Mouse (Mus musculus): ENCODE measurements at regions not wholly inside any gene's neighbourhood (a gene's known extent, or its start where the extent isn't known, plus 50 kb on each side); places are given as distances from the start of the nearest gene placed in this dataset.

- peaks cover 69% of the 10 kb centered on the region for H3K27me3 ChIP-seq (ENCODE audit: control insufficient read depth, insufficient read depth, insufficient read length)
Measured at GRCm38 (mm10) chr5:33527316-33527715, 93.5 kb upstream of the Nkx1-1 start.

GRCm38 (mm10) chr5:33521951-33522742, 88.4 kb upstream of the Nkx1-1 start:
- TF ChIP-seq SRF (IDR thresholded peaks at IDR 0.05; ENCODE audit: control insufficient read depth, insufficient read length, low read depth) (no peak), POLR2A (IDR thresholded peaks at IDR 0.05; ENCODE audit: insufficient read length, low read depth) (no peak), TCF12 (IDR thresholded peaks at IDR 0.05; ENCODE audit: insufficient read depth, poor library complexity, severe bottlenecking) (no peak), REST (IDR thresholded peaks at IDR 0.05; ENCODE audit: insufficient read depth, insufficient read length) (no peak), TCF3 (IDR thresholded peaks at IDR 0.05; ENCODE audit: insufficient read length, low read depth) (no peak), MYOG (IDR thresholded peaks at IDR 0.05; ENCODE audit: control insufficient read depth in 1 of 3, insufficient read depth in 1 of 3, insufficient read length in 2 of 3, low read depth in 2 of 3) (no peak), CEBPB (IDR thresholded peaks at IDR 0.05; ENCODE audit: insufficient read depth, poor library complexity, severe bottlenecking) (no peak), MAX (IDR thresholded peaks at IDR 0.05; ENCODE audit: low read depth) (no peak), MYOD1 (IDR thresholded peaks at IDR 0.05; ENCODE audit: control insufficient read depth in 1 of 3, insufficient read length in 2 of 3, low read depth in 2 of 3) (no peak), POLR2AphosphoS2 (IDR thresholded peaks at IDR 0.05; ENCODE audit: insufficient read length, low read depth) (no peak), USF1 (IDR thresholded peaks at IDR 0.05; ENCODE audit: low read depth) (no peak), E2F4 (IDR thresholded peaks at IDR 0.05; ENCODE audit: insufficient read depth) (no peak)
- Histone ChIP-seq H3K36me3 (ENCODE audit: control insufficient read depth, insufficient read depth) (no peaks in the 10 kb centered on the region), H3ac (ENCODE audit: control insufficient read depth, insufficient read length) (no peak overlapping the region), H3K4me3 (no peak overlapping the region), H3K4me2 (ENCODE audit: low read depth) (no peak overlapping the region), H3K79me2 (ENCODE audit: control insufficient read depth, insufficient read depth) (no peaks in the 10 kb centered on the region), H3K27me3 (ENCODE audit: control insufficient read depth, insufficient read depth, insufficient read length) (peaks cover 74% of the 10 kb centered on the region)

More at GRCm38 (mm10) chr5:33527316-33527715, 93.5 kb upstream of the Nkx1-1 start:
- no peak overlapping the region for H3K4me3 ChIP-seq
- H3K36me3 ChIP-seq (ENCODE audit: control insufficient read depth, insufficient read depth), result no peaks in the 10 kb centered on the region
- no peaks in the 10 kb centered on the region for H3K79me2 ChIP-seq (ENCODE audit: control insufficient read depth, insufficient read depth)
- H3ac ChIP-seq (ENCODE audit: control insufficient read depth, insufficient read length), result no peak overlapping the region
- H3K4me2 ChIP-seq (ENCODE audit: low read depth), result no peak overlapping the region
- TF ChIP-seq MYOD1 (IDR thresholded peaks at IDR 0.05; ENCODE audit: control insufficient read depth in 1 of 3, insufficient read length in 2 of 3, low read depth in 2 of 3), result no peak
- TF ChIP-seq POLR2AphosphoS2 (IDR thresholded peaks at IDR 0.05; ENCODE audit: insufficient read length, low read depth), result no peak
- no peak for TF ChIP-seq POLR2A (IDR thresholded peaks at IDR 0.05; ENCODE audit: insufficient read length, low read depth)
- no peak for TF ChIP-seq CEBPB (IDR thresholded peaks at IDR 0.05; ENCODE audit: insufficient read depth, poor library complexity, severe bottlenecking)
- TF ChIP-seq TCF3 (IDR thresholded peaks at IDR 0.05; ENCODE audit: insufficient read length, low read depth), result no peak
- TF ChIP-seq SRF (IDR thresholded peaks at IDR 0.05; ENCODE audit: control insufficient read depth, insufficient read length, low read depth), result no peak
- TF ChIP-seq TCF12 (IDR thresholded peaks at IDR 0.05; ENCODE audit: insufficient read depth, poor library complexity, severe bottlenecking), result no peak
- TF ChIP-seq E2F4 (IDR thresholded peaks at IDR 0.05; ENCODE audit: insufficient read depth), result no peak
- TF ChIP-seq MAX (IDR thresholded peaks at IDR 0.05; ENCODE audit: low read depth), result no peak
- no peak for TF ChIP-seq USF1 (IDR thresholded peaks at IDR 0.05; ENCODE audit: low read depth)
- no peak for TF ChIP-seq MYOG (IDR thresholded peaks at IDR 0.05; ENCODE audit: control insufficient read depth in 1 of 3, insufficient read depth in 1 of 3, insufficient read length in 2 of 3, low read depth in 2 of 3)
- no peak for TF ChIP-seq REST (IDR thresholded peaks at IDR 0.05; ENCODE audit: insufficient read depth, insufficient read length)

GRCm38 (mm10) chr5:33520856-33521255, 87.1 kb upstream of the Nkx1-1 start:
- TF ChIP-seq MYOD1 (IDR thresholded peaks at IDR 0.05; ENCODE audit: control insufficient read depth in 1 of 3, insufficient read length in 2 of 3, low read depth in 2 of 3) (no peak), REST (IDR thresholded peaks at IDR 0.05; ENCODE audit: insufficient read depth, insufficient read length) (no peak)
- no peak overlapping the region for H3ac ChIP-seq (ENCODE audit: control insufficient read depth, insufficient read length)

GRCm38 (mm10) chr5:33519394-33519793, 85.6 kb upstream of the Nkx1-1 start:
- TF ChIP-seq POLR2AphosphoS2 (IDR thresholded peaks at IDR 0.05; ENCODE audit: insufficient read length, low read depth) (no peak), E2F4 (IDR thresholded peaks at IDR 0.05; ENCODE audit: insufficient read depth) (no peak), MAX (IDR thresholded peaks at IDR 0.05; ENCODE audit: low read depth) (no peak)
- H3K4me2 ChIP-seq (ENCODE audit: low read depth), result no peak overlapping the region
- H3K79me2 ChIP-seq (ENCODE audit: control insufficient read depth, insufficient read depth), result no peaks in the 10 kb centered on the region
- H3ac ChIP-seq (ENCODE audit: control insufficient read depth, insufficient read length), result no peak overlapping the region
- no peak overlapping the region for H3K4me3 ChIP-seq
- peaks cover 72% of the 10 kb centered on the region for H3K27me3 ChIP-seq (ENCODE audit: control insufficient read depth, insufficient read depth, insufficient read length)
- no peaks in the 10 kb centered on the region for H3K36me3 ChIP-seq (ENCODE audit: control insufficient read depth, insufficient read depth)

More at GRCm38 (mm10) chr5:33520856-33521255, 87.1 kb upstream of the Nkx1-1 start:
- Histone ChIP-seq H3K4me3 (no peak overlapping the region), H3K27me3 (ENCODE audit: control insufficient read depth, insufficient read depth, insufficient read length) (peaks cover 73% of the 10 kb centered on the region), H3K36me3 (ENCODE audit: control insufficient read depth, insufficient read depth) (no peaks in the 10 kb centered on the region), H3K79me2 (ENCODE audit: control insufficient read depth, insufficient read depth) (no peaks in the 10 kb centered on the region), H3K4me2 (ENCODE audit: low read depth) (no peak overlapping the region)

- H3K4me2 ChIP-seq (ENCODE audit: low read depth), result no peak overlapping the region
- H3K79me2 ChIP-seq (ENCODE audit: control insufficient read depth, insufficient read depth), result no peaks in the 10 kb centered on the region
- no peak overlapping the region for H3K4me3 ChIP-seq
- H3ac ChIP-seq (ENCODE audit: control insufficient read depth, insufficient read length), result no peak overlapping the region
- no peaks in the 10 kb centered on the region for H3K36me3 ChIP-seq (ENCODE audit: control insufficient read depth, insufficient read depth)
- TF ChIP-seq REST (IDR thresholded peaks at IDR 0.05; ENCODE audit: insufficient read depth, insufficient read length) (no peak), TCF3 (IDR thresholded peaks at IDR 0.05; ENCODE audit: insufficient read length, low read depth) (no peak), POLR2A (IDR thresholded peaks at IDR 0.05; ENCODE audit: insufficient read length, low read depth) (no peak), SRF (IDR thresholded peaks at IDR 0.05; ENCODE audit: control insufficient read depth, insufficient read length, low read depth) (no peak), MYOD1 (IDR thresholded peaks at IDR 0.05; ENCODE audit: control insufficient read depth in 1 of 3, insufficient read length in 2 of 3, low read depth in 2 of 3) (no peak), USF1 (IDR thresholded peaks at IDR 0.05; ENCODE audit: low read depth) (no peak), E2F4 (IDR thresholded peaks at IDR 0.05; ENCODE audit: insufficient read depth) (no peak), MYOG (IDR thresholded peaks at IDR 0.05; ENCODE audit: control insufficient read depth in 1 of 3, insufficient read depth in 1 of 3, insufficient read length in 2 of 3, low read depth in 2 of 3) (no peak), CEBPB (IDR thresholded peaks at IDR 0.05; ENCODE audit: insufficient read depth, poor library complexity, severe bottlenecking) (no peak), TCF12 (IDR thresholded peaks at IDR 0.05; ENCODE audit: insufficient read depth, poor library complexity, severe bottlenecking) (no peak)
- H3K27me3 ChIP-seq (ENCODE audit: control insufficient read depth, insufficient read depth, insufficient read length), result peaks cover 78% of the 10 kb centered on the region
Measured at GRCm38 (mm10) chr5:33518860-33519259, 85.1 kb upstream of the Nkx1-1 start.
